Mouse (Mus musculus): ENCODE measurements around the gene Mnx1.

The Mnx1 gene

GRCm38 (mm10) chr5:29478208-29479197 lies at the start of gene Mnx1:
TSS of gene Mnx1 (minus strand) at chr5:29478470.
- peak in 1 of 2 experiments; percentile 54 for DNase-seq (ENCODE audit: inconsistent age in 2 of 2, low spot score in 1 of 2)

DNA sequence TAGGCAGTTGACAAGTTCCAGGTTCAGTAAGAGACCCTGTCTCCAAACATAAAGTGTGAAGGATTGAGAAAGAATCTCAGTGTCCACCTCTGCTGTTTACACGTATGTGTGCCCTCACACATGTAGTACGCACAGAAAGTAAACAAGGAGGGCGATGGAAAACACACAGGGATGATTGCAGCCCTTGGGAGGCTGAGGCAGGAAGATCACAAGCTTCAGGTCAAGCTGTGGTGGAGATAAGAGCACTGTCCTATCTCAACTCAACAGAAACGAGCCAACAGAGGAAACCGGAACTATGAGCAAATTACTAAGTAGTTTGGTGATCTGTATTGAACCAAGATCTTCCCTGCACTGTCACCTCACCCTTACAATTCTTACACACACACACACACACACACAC lies 38.2 kb upstream of the Mnx1 start:
- no peak for DNase-seq (ENCODE audit: inconsistent age in 2 of 2, low spot score in 1 of 2)

- DNase-seq (ENCODE audit: inconsistent age in 2 of 2, low spot score in 1 of 2): peak in 1 of 2 experiments; percentile 37
Observed at GRCm38 (mm10) chr5:29515888-29516287, 37.6 kb upstream of the Mnx1 start.

GRCm38 (mm10) chr5:29507013-29507412 lies 28.7 kb upstream of the Mnx1 start:
- DNase-seq (ENCODE audit: inconsistent age in 2 of 2, low spot score in 1 of 2): no peak

- DNase-seq (ENCODE audit: inconsistent age in 2 of 2, low spot score in 1 of 2): no peak
Observed at GRCm38 (mm10) chr5:29487321-29487720, 9.1 kb upstream of the Mnx1 start.

DNA sequence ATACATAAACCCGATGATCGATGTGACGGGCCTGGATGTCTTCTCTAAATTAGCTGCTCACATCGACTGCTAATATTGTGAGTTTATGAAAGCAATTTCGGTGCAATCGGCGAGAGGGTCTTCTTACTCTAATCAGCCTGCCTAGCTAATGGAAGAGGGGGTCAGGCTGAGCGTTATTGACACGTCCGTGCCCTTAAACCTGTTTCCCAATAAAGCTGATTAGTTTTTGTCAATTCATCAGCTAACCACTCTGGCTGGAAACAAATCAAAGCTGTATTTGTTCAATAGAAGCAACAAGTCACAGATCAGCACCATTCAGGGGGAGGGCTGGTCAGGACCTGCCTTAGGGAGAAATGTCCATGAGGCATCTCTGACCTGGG lies 7.7 kb upstream of the Mnx1 start:
- no peak for DNase-seq (ENCODE audit: inconsistent age in 2 of 2, low spot score in 1 of 2)

GRCm38 (mm10) chr5:29484965-29485940 lies 7.0 kb upstream of the Mnx1 start:
- peak; percentile 18 to 88 for DNase-seq (ENCODE audit: inconsistent age in 2 of 2, low spot score in 1 of 2)

- no peak for DNase-seq (ENCODE audit: inconsistent age in 2 of 2, low spot score in 1 of 2)
Observed at GRCm38 (mm10) chr5:29483801-29484200, 5.5 kb upstream of the Mnx1 start.

GRCm38 (mm10) chr5:29479198-29479593 lies 926 bp upstream of the Mnx1 start:
- peak; percentile 19 to 75 for DNase-seq (ENCODE audit: inconsistent age in 2 of 2, low spot score in 1 of 2)

- no peak for DNase-seq (ENCODE audit: inconsistent age in 2 of 2, low spot score in 1 of 2)
Observed at GRCm38 (mm10) chr5:29477474-29478207, 629 bp downstream of the Mnx1 start.

DNA sequence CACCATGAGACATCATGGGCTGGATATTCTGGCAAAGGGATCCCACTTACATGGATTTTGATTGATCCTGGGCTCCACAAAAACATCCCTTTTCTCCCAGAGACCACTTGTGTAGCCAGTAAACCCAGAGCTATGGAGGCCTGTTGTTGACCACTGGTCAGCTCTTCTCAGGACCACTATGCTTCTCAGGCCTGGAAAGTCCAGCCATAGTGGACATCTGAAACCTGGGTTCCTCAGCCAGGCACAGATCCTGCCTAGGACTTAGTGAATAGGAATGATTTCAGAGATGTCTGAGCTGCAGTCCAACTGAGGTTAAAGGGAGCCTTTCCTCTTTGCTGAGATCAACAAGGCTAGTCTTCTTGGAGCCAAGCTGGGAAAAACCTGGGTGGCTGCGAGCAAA lies 2.2 kb downstream of the Mnx1 start:
- DNase-seq (ENCODE audit: inconsistent age in 2 of 2, low spot score in 1 of 2): no peak

- DNase-seq (ENCODE audit: inconsistent age in 2 of 2, low spot score in 1 of 2): no peak
Observed at GRCm38 (mm10) chr5:29475556-29475955, 2.7 kb downstream of the Mnx1 start.

DNA sequence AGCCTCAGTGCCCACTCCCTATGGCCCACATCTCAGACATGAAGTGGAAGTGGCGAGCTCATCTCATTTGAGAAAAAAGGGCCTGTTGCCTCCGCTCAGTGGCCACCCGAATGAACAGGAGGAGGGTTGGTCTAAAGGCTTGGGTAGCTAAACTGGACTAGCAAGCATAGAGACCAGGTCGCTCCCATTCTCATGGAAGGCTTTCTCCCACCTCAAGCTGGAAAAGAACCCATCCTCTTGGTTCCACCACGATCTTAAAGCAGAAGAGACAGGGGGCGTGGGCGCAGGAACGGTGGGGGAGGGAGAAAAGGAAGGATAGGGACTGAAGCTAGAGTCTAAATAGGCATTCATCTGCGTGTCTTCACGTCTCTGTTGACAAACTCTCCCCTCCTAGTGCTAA lies 3.2 kb downstream of the Mnx1 start:
- no peak for DNase-seq (ENCODE audit: inconsistent age in 2 of 2, low spot score in 1 of 2)

GRCm38 (mm10) chr5:29474246-29474960 lies 3.9 kb downstream of the Mnx1 start:
- no peak for DNase-seq (ENCODE audit: inconsistent age in 2 of 2, low spot score in 1 of 2)

DNA sequence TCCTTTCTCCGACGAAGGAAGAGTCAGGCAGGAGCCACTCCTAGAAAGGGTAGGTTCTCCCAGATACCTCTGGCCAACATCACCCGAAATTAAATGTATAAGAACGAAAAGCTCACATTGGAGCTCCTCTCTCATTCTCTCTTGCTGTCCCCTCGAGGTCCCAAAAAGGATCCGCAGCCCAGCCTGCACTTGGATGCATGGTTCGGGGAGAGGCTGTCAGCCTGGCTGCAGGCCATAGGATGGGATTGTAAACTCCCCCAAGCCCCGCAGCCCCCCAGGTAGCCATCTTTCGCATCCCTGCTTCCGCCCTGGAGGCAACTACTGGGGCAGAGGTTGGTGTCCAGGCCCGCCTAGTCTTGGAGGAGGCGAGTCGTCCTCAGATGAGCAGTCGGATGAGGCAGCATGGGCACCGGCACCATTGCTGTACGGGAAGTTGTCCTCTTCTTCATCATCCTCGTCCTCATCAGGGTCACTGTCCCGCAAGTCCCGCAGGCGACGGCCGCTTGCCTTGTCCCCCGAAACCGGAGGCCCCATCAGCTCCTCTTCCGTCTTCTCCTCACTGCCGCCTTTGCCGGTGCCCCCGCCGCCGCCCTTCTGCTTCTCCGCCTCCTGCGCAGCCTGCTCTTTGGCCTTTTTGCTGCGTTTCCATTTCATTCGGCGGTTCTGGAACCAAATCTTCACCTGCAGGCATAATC lies 4.6 kb downstream of the Mnx1 start:
- peak in 1 of 2 experiments; percentile 40 for DNase-seq (ENCODE audit: inconsistent age in 2 of 2, low spot score in 1 of 2)

GRCm38 (mm10) chr5:29471855-29472665 lies 6.2 kb downstream of the Mnx1 start:
- DNase-seq (ENCODE audit: inconsistent age in 2 of 2, low spot score in 1 of 2): peak in 1 of 2 experiments; percentile 44

- DNase-seq (ENCODE audit: inconsistent age in 2 of 2, low spot score in 1 of 2): no peak
Observed at GRCm38 (mm10) chr5:29471396-29471795, 6.9 kb downstream of the Mnx1 start.

- DNase-seq (ENCODE audit: inconsistent age in 2 of 2, low spot score in 1 of 2): no peak
Observed at GRCm38 (mm10) chr5:29470851-29471394, 7.3 kb downstream of the Mnx1 start.
